Mouse (Mus musculus) ES-Bruce4 (cell line): Measurements from ENCODE around the gene Zfp870.

Experiments used
- CTCF ChIP-seq: IDR thresholded peaks from one replicate; pipeline ENCODE4 v1.8.1; 2011; ENCODE audit warnings: low read depth, low read length
- EP300 ChIP-seq: IDR thresholded peaks from 2 replicates; pipeline ENCODE4 v1.6.1; 2011; ENCODE audit warnings: low read depth, low read length; ENCODE audit not compliant: insufficient read depth

GRCm38 (mm10) chr17:32906172-32906571 lies 14.7 kb upstream of the Zfp870 start:
- TF ChIP-seq CTCF (no peak), EP300 (no peak)
